Mouse (Mus musculus): ENCODE measurements around the gene Ccdc180. TPM values are rescaled to one million over a fixed set of nuclear protein-coding genes. Genes with fewer than 3 reads are reported as not detected.
A peak's percentile ranks its signal among the peaks of the same experiment; 100 is the strongest.

Gene Ccdc180
- total RNA-seq, 2 experiments from 2014 or later: 0.17 TPM; not detected in 1

DNA sequence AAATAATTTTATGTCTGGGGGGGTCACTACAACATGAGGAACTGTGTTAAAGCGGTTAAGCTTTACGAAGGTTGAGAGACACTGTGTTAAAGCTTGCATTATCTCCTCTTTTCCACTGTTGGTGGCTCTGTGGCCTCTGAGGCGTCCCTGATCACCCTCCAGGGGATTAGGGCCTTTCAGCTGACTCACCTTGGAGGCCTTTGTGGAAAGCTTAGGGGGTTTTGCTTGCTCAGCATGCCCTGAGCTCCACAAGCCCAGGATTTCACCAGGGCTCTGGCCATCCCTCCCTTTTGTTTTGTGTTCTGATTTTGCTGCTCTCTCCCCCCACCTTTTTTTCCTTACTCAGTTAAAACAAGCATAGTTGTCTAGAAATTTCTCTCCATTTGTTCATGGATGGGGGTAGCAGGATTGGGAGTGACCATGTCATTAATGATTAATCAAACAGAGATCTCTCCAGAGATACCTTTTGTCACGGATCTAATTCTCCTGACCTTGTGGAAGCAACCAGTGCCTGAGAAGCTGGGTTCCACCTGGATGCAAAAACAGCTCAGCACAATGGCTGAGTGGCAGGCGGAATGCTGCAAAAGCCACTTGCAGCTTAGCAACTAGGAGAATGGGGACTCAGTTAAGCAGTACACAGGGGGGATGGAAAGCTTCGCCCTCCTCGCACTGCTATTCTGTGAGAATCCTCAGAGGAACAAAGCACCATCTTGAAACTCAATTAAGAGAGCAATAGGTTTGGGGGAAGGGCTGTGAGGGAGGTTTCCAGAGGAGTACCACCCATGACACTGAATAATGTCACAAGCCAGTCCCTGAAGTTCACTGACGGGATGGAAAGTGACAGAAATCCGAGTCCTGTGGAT is 77.6 kb downstream of the Ccdc180 start:
- intact Hi-C loops (cut with DNase I): no loop called here
- DNase-seq: no peak

GRCm38 (mm10) chr4:45969051-45969450 is 78.9 kb downstream of the Ccdc180 start:
- DNase-seq: no peak
- intact Hi-C loops (cut with DNase I): no loop called here

DNA sequence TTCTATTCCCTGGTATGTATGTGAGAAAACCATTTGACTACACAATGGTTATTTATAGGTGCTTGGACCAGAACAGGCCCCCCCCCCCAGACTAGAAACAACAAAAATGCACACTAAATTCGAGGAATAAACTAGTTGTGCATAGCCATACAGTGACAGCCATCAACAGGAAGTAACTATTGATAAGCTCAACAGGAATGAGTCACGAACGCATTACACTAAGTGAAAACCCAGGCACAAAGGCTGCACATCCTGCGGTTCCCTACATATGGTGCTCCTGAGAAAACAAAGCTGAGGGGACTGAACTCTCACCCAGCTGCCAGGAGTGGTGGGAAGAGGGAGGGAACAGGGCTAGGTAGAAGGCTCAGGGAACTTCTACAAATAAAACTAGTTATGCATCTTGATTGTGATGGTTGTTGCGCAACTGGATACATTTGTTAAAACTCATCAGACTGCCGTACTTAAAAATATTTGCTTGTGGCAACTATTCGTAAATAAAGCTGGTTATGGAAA is 80.0 kb downstream of the Ccdc180 start:
- DNase-seq: no peak
- intact Hi-C loops (cut with DNase I): loop anchor here (10.0 kb wide), 2 partner anchors 55 to 155 kb away; no protein-coding TSS in a partner anchor

DNA sequence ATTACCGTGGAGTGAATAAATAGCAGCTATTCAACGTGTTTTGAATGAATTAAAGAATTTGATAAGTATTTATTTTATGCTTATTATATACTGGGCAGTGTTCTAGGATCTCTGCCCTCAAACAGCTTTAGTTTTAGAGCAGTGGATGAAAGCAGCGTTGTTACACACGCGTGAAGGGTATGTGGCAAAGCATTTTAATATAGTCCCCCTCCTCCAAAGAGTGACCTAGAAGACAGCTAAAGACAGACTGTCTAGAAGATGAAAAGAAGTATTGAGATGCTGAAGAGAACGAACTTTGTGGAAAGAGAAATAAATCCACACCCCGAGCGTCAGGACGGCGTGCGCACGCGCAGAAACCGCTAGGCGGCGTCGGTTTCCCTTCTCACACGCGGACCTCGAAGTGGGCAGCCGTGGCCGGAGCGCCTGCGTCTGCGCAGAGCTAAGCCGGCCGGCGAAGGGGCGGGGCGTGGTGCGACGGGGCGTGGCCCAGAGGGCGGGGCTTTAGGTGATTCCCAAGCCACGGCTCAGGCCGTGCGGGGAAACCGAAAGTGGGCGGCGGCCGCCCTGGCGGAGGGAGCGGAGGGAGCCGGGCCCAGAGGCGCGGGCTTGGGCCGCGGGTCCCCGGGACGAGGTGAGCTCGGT is 81.8 kb downstream of the Ccdc180 start:
- peak; percentile 100 for DNase-seq
- intact Hi-C loops (cut with DNase I): loop anchor here (10.0 kb wide), 2 partner anchors 53 to 153 kb away; no protein-coding TSS in a partner anchor

DNA sequence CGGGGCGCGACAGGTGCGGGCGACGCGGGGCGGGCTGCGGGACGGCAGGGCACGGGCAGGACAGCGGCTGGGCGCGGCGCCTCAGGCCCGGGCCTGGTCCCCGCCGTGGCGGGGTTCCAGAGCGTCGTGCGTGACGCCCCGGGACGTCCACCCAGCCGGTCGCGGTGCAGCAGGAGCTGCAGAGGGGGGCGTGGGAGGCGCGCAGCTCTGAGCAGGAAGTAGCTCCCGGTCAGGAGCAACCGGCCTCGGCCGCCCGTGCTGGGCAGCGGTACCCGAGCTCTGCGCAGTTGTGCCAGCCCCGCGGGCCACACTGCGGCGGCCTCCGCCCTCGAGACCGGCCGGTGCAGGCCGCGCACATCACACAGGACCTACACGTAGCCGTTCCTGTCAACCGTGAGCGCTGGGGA is 82.3 kb downstream of the Ccdc180 start:
- DNase-seq: no peak

DNA sequence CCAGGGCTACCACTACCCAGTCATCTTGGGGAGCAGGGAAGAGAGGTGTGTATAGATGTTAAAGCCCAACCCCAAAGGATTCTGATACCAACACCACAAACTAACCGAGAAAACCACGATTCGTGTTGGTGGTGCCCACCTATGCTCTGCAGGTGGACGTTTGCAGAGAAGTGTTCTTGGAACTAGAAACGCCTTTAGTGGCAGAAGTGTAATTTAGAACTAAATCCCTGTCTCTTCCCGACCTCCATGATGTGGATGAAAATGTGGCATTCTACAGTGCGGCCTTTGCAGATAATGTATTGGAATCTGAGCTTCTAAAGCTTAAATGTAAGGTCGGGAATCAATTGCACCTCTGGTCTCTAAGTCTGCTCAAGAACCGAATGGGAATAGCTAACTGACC is 82.8 kb downstream of the Ccdc180 start:
- no peak for DNase-seq
- intact Hi-C loops (cut with DNase I): loop anchor here (10.0 kb wide), 2 partner anchors 52 to 152 kb away; no protein-coding TSS in a partner anchor

More for the DNA sequence above, 82.3 kb downstream of the Ccdc180 start:
- intact Hi-C loops (cut with DNase I): loop anchor here (10.0 kb wide), 2 partner anchors 52 to 152 kb away; no protein-coding TSS in a partner anchor

- intact Hi-C loops (cut with DNase I): loop anchor here (10.0 kb wide), 2 partner anchors 48 to 148 kb away; no protein-coding TSS in a partner anchor
- no peak for DNase-seq
These were observed 87.0 kb downstream of the Ccdc180 start for GRCm38 (mm10) chr4:45976931-45977667.

DNA sequence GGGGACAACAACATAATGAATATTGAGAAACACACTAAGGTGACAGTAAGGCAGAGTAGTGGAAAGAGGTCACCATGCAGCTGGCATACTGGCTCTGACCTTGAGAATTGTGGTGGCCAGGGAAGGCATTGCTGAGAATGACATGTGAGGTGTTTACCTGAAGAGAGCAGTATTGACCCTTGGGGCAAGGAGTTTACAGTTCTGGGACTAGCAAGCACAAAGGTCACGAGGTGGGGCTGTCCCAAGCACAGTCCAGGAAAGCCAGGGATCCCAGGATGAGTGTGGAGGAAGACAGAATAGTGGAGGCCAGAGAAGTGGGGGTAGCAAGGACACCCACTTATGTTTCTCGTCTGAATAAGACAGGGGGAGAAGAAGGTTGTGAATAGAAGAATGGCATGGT is 89.8 kb downstream of the Ccdc180 start:
- intact Hi-C loops (cut with DNase I): loop anchor here (10.0 kb wide), 2 partner anchors 45 to 145 kb away; no protein-coding TSS in a partner anchor

GRCm38 (mm10) chr4:45981054-45981453 is 91.0 kb downstream of the Ccdc180 start:
- intact Hi-C loops (cut with DNase I): no loop called here
- DNase-seq: no peak

More for the DNA sequence above, 89.8 kb downstream of the Ccdc180 start:
- no peak for DNase-seq

DNA sequence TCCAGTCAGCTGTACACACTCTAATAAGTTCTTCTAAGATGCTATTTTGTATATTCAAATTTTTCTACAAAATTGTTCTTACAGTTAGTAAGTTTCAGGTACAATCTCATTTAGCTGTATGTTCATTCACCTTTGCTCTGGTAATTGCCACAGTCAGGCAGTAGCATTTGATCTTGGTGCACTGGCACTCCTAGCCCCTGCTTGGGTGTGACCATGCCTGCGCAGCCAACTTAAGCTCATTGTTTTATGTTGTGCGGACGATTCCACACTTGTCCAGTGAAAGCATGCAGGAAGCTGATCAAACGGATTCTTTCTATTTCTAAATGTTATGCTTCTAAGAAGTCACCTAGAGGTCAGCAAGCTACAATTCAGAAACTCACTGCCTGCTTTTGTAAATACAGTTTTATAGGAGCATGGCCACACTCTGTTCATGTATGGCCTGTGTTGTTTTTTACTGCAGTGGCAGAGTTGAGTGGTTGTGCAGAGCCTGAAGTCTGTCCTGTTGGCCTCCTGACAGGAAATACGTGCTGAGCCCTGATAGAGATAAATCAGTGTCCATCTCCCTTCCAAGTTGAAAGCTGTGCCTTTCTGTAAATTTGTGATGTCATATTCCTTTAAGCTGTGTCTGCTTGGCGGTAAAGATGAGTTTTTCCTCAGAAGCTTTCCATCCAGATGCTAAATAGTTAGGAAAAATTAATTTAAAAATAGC is 100.5 kb downstream of the Ccdc180 start:
- no peak for DNase-seq
- intact Hi-C loops (cut with DNase I): no loop called here

GRCm38 (mm10) chr4:45998536-45998935 is 108.4 kb downstream of the Ccdc180 start:
- intact Hi-C loops (cut with DNase I): no loop called here
- DNase-seq: no peak

Other genes with a start within 250 kb of the Ccdc180 start
- 10 to 100 TPM; 30.2 to 31.6 TPM for gene Aldh1b1, start 91.3 kb upstream of the Ccdc180 start, total RNA-seq (2021)
- gene Igfbpl1, start 63.4 kb upstream of the Ccdc180 start, total RNA-seq (2021): 1 to 10 TPM; 2.2 to 2.4 TPM
- not detected for gene Stra6l, start 41.6 kb upstream of the Ccdc180 start, total RNA-seq (2021)
- 10 to 100 TPM; 11.1 to 14.0 TPM for gene Tdrd7, start 75.0 kb downstream of the Ccdc180 start, total RNA-seq (2021)
- 100 to 1,000 TPM; 279 to 283 TPM for gene Tmod1, start 148.6 kb downstream of the Ccdc180 start, total RNA-seq (2021)
- 10 to 100 TPM; 21.4 to 24.3 TPM for gene Ncbp1, start 248.3 kb downstream of the Ccdc180 start, total RNA-seq (2021)
- 10 to 100 TPM; 14.1 to 14.9 TPM for gene Tstd2, start 248.4 kb downstream of the Ccdc180 start, total RNA-seq (2021)